Comparison of ENCODE assay signal across 14 mouse cellular contexts in the genomic region with DNA sequence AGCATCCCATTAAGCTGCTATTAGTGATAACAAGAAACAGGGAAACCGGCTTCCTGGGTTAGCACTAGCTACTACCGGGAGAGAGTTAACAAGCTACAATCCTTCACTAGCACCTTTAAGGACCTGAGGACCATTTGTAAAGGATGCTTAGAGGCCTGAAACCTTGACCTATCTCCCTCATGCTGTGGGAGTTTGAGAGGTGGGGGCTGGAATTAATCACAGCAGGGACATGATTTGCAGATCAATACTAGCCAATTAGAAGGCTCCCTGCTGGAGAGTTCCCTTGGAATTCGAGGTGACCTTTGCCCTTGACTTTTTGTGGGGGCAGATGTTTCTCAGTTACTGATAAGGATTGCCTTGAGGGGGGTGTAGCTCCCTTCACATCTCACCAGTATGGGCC.
"Had no signal": no experiment of that assay in that cellular context is flagged by ENCODE, and none has a peak within 500 bp of the region (broad histone marks: within the 10 kb centered on the region; RNA-seq: fewer than 3 reads in every experiment).

No protein-coding gene starts in this region.

- DNase-seq: kidney, adult 18-20 months; kidney, postnatal 14 days; lung, adult 2 months; lung, postnatal 36 days; right cerebral cortex, postnatal 14 days; thymus, adult 2 months; thymus, postnatal 25 days had no signal

- H3K27ac ChIP-seq: left cerebral cortex, adult 2 months; limb, embryonic 10.5 days; liver, embryonic 15.5 days; neural tube, embryonic 12.5 days; stomach, embryonic 15.5 days had no signal

- H3K9me3 ChIP-seq: limb, embryonic 10.5 days; liver, embryonic 15.5 days; neural tube, embryonic 12.5 days; stomach, embryonic 15.5 days had no signal

- ATAC-seq: lung, postnatal 0 days had no signal

- H3K27me3 ChIP-seq: liver, embryonic 15.5 days; neural tube, embryonic 12.5 days; stomach, embryonic 15.5 days had no signal

- H3K36me3 ChIP-seq: limb, embryonic 10.5 days; liver, embryonic 15.5 days; neural tube, embryonic 12.5 days; stomach, embryonic 15.5 days had no signal

- H3K4me1 ChIP-seq: liver, embryonic 15.5 days; stomach, embryonic 15.5 days had no signal

- H3K9ac ChIP-seq: liver, embryonic 15.5 days; neural tube, embryonic 12.5 days; stomach, embryonic 15.5 days had no signal

- H3K4me3 ChIP-seq: left cerebral cortex, adult 2 months; limb, embryonic 10.5 days; liver, embryonic 15.5 days; neural tube, embryonic 12.5 days; stomach, embryonic 15.5 days had no signal

- H3K4me2 ChIP-seq: liver, embryonic 11.5 days; liver, embryonic 15.5 days; neural tube, embryonic 12.5 days; stomach, embryonic 15.5 days had no signal
